In the genomic region with DNA sequence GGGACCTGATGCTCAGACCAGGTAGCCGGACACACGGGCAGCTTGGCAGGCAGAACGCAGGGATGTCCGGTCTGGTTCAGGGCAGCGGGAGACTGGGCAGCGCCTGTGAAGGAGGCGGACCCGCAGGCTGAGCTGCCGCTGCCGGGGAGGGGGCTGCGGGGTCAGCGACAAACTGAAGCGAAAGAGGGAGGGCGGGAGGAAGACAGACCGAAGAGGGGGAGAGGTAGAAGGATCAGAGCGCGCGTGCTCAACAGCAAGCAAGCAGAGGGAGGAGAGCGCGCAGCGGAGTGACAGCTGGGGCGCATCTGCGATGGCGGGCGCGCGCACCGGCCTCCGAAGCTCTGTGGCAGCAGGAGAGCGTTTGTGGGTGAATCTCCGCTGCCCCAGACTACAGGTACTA, we compare ENCODE assay signal across 8 mouse cellular contexts. TPM values are rescaled to one million over a fixed set of nuclear protein-coding genes. Genes with fewer than 3 reads are reported as not detected.
DNase-seq lines count a peak whose midpoint lies in the region; ATAC-seq and TF ChIP-seq lines count a peak whose summit lies in the region.

Gene Lrtm2 (minus strand): TSS at position 261 of the 400 bp plus-strand sequence.

- TF ChIP-seq POLR2A in olfactory bulb, adult 2 months (IDR thresholded peaks at IDR 0.05; ENCODE audit: insufficient read depth, low read depth, low read length), result 0 out of 2 replicates have a peak, but pooled peaks have one; percentile 18

- no peak for DNase-seq in kidney, postnatal 14 days
- DNase-seq in cerebellum, postnatal 14 days, result peak; percentile 59 to 72
- DNase-seq in left cerebral cortex, postnatal 36 days (ENCODE audit: low spot score in 2 of 2), result peak; percentile 74 to 81
- no peak for DNase-seq in gastrocnemius, postnatal 25 days
- no peak for DNase-seq in spleen, postnatal 36 days (ENCODE audit: low spot score in 2 of 2)

- under 1% methylated on average over 30 of the region's 31 CpGs for WGBS in kidney, embryonic 14.5 days
- under 1% methylated on average over 30 of the region's 31 CpGs for WGBS in hindbrain, embryonic 12.5 days
- WGBS in olfactory bulb, adult 2 months, result under 1% methylated on average over 31 of the region's 31 CpGs

- intact Hi-C loops in left cerebral cortex, postnatal 36 days (cut with DNase I), result no loop called here

- no peaks in the 10 kb centered on the region for H3K9me3 ChIP-seq in kidney, embryonic 14.5 days (ENCODE audit: control insufficient read depth, low read length)
- no peaks in the 10 kb centered on the region for H3K9me3 ChIP-seq in hindbrain, embryonic 12.5 days (replicated peaks)

- H3K4me1 ChIP-seq in kidney, embryonic 14.5 days (ENCODE audit: control insufficient read depth, insufficient read depth, low read length), result peaks cover 14% of the 10 kb centered on the region; the same call in 1 of the 2 replicates
- peaks cover 46% of the 10 kb centered on the region for H3K4me1 ChIP-seq in hindbrain, embryonic 12.5 days
- H3K4me1 ChIP-seq in olfactory bulb, adult 2 months (ENCODE audit: control insufficient read depth, insufficient read depth, low read length), result peaks cover 51% of the 10 kb centered on the region

- ATAC-seq in kidney, embryonic 14.5 days (ENCODE audit: low FRiP score, low TSS enrichment), result no peak
- 0 out of 2 replicates have a peak, but pooled peaks have one; percentile 24 for ATAC-seq in hindbrain, embryonic 12.5 days (ENCODE audit: low FRiP score)

- peak within 1 kb of the TSS; percentile 48 for H3K4me2 ChIP-seq in kidney, embryonic 14.5 days (replicated peaks; ENCODE audit: low read depth, low read length)
- H3K4me2 ChIP-seq in hindbrain, embryonic 12.5 days (replicated peaks), result peak within 1 kb of the TSS; percentile 80

- H3K9ac ChIP-seq in kidney, embryonic 14.5 days (ENCODE audit: low read depth, low read length), result no peak within 1 kb of the TSS
- peak within 1 kb of the TSS; percentile 47; the same call in 1 of the 2 replicates for H3K9ac ChIP-seq in hindbrain, embryonic 12.5 days

- no peak within 1 kb of the TSS for H3K27ac ChIP-seq in kidney, embryonic 14.5 days (ENCODE audit: low read depth, low read length)
- no peak within 1 kb of the TSS for H3K27ac ChIP-seq in hindbrain, embryonic 12.5 days
- H3K27ac ChIP-seq in olfactory bulb, adult 2 months (ENCODE audit: insufficient read depth, low read depth, low read length), result peak within 1 kb of the TSS; percentile 98

- no peak for TF ChIP-seq CTCF in olfactory bulb, adult 2 months (IDR thresholded peaks at IDR 0.05; ENCODE audit: insufficient read depth, low read depth, low read length)

- H3K27me3 ChIP-seq in kidney, embryonic 14.5 days (ENCODE audit: control insufficient read depth, insufficient read depth, low read length), result peaks cover 32% of the 10 kb centered on the region
- peaks cover 72% of the 10 kb centered on the region for H3K27me3 ChIP-seq in hindbrain, embryonic 12.5 days

- peak within 1 kb of the TSS; percentile 30 for H3K4me3 ChIP-seq in kidney, embryonic 14.5 days (ENCODE audit: low read length)
- peak within 1 kb of the TSS; percentile 43 for H3K4me3 ChIP-seq in hindbrain, embryonic 12.5 days
- H3K4me3 ChIP-seq in olfactory bulb, adult 2 months (ENCODE audit: insufficient read depth, low read depth, low read length), result peak within 1 kb of the TSS; percentile 91

- no peaks in the 10 kb centered on the region for H3K36me3 ChIP-seq in kidney, embryonic 14.5 days (ENCODE audit: control insufficient read depth, insufficient read depth, low read length)
- H3K36me3 ChIP-seq in hindbrain, embryonic 12.5 days, result no peaks in the 10 kb centered on the region

RNA-seq across cellular contexts. Expression of gene Lrtm2, which starts in this region (rescaled TPM):
- 0.13 TPM in 1 of 2 replicates, not detected in the other for polyA plus RNA-seq in kidney, embryonic 14.5 days (2014; fragmentation: Nextera tagmentation; extraction: Ambion mirVana)
- 0.68 and 0.80 TPM in 2 replicates for polyA plus RNA-seq in hindbrain, embryonic 12.5 days (2016; fragmentation: Nextera tagmentation; extraction: Ambion mirVana)
- 10 to 100 TPM; 55.9 to 59.8 TPM for total RNA-seq in left cerebral cortex, postnatal 36 days (2021)
- not detected in 2 replicates for polyA plus RNA-seq in olfactory bulb, adult 2 months (2012; ENCODE audit: insufficient read depth, insufficient read length, low replicate concordance, missing spikeins)
- total RNA-seq in gastrocnemius, postnatal 25 days (2021), result 1 to 10 TPM in 1 of 2 experiments, under 1 TPM in 1; 0.15 to 3.1 TPM

Comparison
In these comparisons a context has a peak if more than half of its experiments do, and no peak if none do; other contexts are left out.
1. RNA of gene Lrtm2 (total RNA-seq): 55.9 to 59.8 TPM in left cerebral cortex, postnatal 36 days; 0.15 to 3.1 TPM in gastrocnemius, postnatal 25 days; every median in the first group is over 10 times any median in the second.
2. RNA of gene Lrtm2 (polyA plus RNA-seq): not detected in olfactory bulb, adult 2 months; 0.68 to 0.80 TPM in hindbrain, embryonic 12.5 days and 0.13 TPM in kidney, embryonic 14.5 days; every median in the first group is over 10 times any median in the second.
3. Peak in ATAC-seq, H3K4me3 ChIP-seq, H3K9ac ChIP-seq and H3K4me2 ChIP-seq in hindbrain, embryonic 12.5 days; RNA of the gene not detected or under 1 TPM.
4. H3K4me3 ChIP-seq: peak in every context shown above with its lines; median percentile 91 in olfactory bulb, adult 2 months; 43 in hindbrain, embryonic 12.5 days; 30 in kidney, embryonic 14.5 days.
5. DNase-seq: peak in cerebellum, postnatal 14 days (2 of 2) and left cerebral cortex, postnatal 36 days (2 of 2); none in kidney, postnatal 14 days (single experiment), gastrocnemius, postnatal 25 days (single experiment) and spleen, postnatal 36 days (0 of 2).